Mouse (Mus musculus): ENCODE data around the gene Tent5c.

Tent5c gene

DNA sequence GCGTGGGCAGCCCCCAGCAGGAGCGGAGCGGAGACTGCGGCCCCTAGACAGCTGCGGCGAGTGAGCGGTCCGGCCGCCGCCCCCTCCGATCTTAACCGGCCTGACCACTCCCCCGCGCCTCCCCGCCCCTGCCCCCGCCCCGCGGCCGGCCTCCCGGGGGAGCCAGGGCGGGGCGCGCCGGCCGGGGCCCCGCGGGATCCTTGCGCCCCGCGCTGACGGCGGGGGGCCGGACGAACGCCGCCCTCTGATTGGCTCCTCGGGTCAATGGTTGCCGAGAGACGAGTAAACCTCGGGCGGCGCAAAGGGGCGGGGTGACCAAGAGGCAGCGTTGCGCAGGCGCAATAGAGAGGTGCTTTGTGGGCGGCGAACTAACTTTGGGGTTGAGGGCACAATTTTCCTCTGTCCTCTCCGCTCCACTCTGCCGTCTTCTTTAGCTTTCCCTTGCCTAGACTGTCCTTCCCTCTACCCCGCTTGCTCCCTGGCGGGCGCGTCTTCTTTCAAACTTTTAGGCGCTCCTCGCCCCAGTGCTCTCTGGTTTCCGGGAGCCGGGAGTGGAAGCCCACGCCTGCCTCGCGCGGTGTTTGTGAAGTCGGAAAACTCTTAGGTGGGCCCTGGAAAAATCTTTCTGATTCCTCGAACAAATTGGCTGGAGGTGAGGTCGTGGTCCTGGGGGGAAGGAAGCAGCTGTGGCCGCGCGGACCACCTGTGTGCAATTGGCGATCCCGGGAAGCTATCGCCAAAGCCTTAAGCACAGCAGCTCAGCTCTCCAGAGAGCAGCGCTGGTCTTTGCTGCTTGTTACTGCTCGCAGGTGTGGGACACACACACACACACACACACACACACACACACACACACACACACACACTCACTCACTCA is at the start of gene Tent5c:
Gene Tent5c, minus strand, starts transcription at position 192 of the 877 bp plus-strand sequence.
- DNase-seq, result peak; percentile 98

DNA sequence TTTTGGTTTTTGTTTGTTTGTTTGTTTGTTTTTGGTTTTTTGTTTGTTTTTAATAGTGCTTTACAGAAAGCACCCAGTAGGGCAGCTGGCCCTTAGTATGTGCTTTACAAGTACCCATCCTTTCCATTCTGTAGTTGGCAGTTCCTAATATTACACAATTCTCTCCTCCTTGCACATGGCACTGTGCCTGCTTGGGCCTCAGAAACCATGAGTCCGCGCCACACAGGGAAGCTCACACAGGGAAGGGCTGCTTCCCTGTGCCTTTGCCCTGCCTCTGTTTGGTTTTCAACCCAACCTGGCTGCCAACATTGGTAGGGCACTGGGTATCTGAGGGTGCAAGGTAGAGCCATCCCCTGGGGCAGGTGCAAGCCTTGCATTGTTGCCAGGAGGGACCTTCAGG is 47.6 kb upstream of the Tent5c start:
- peak; percentile 50 for DNase-seq

DNA sequence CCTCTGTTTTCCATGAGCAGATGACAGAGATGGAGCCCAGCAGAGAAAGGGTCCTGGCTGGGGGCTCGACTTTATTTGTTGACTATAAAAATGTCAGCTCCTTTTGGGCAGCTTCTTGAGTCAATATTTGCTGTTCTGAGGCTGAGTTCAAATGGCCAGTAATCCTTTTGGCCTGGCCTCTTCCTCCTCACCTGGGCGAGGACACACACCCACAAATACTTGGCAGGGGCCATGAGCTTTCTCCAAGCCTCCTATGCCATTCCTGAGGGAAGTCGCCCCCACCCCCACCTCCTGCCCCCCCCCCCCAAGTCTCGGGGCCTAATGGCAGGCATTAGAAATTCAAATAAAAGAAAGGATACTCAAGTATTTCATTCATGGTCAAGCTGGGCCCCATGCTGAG is 46.8 kb upstream of the Tent5c start:
- peak; percentile 58 for DNase-seq

DNA sequence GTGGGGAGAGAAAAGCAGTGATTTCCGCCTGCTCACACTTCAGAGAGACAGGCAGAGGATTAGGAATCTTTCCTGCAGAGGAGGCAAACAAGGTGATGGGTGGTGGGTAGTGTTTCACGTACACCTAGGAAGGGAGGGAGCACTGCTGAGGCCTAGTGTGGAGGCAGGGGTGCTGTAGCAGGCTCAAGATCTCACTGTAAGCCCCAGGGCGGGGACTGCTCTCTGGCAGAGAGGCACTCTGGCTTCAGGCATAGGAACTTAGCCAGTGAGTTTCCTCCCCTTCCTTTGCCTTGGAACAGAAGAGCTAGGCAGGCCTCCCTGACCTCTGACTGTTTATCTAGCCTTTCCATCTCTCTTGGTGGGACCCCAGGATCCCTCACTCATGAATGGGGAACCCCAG is 46.2 kb upstream of the Tent5c start:
- DNase-seq, result peak; percentile 44

DNA sequence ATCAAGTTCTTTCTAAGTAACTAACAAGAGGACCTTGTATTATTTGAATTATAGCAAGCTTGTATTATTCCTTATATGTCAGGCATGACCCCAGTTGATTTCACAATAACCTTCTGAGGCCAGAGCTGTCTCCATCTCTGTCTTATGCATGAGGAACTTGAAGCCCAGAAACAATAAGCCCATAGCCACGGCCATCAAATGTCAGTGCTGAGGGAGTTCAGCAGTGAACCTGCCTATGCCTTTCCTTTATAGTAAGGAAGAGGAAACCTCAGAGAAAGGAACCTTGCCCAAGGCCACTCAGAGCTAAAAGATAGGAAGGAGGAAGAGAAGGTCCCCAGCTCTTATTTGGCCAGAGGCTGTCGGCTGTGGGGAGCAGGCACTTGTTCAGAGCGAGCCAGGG is 45.3 kb upstream of the Tent5c start:
- DNase-seq, result no peak

DNA sequence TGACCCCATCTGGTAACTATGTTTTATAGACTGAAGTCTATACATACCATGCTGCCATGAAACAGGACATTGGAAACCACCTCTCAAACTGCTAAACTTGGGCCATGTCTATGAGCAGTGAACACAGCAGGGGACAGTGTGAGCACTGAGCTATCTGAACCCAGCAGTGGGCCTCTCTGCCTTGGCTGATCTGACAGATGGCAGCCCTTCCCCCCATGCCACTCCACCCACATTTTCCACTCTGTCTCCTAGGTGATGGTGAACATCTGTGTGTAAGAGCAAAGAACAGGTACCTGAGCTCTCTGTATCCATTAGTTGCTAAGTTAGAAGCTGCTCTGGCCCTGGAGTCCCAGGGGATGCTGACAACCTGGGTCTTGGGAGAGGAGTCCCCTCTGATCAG is 44.3 kb upstream of the Tent5c start:
- DNase-seq, result no peak

DNA sequence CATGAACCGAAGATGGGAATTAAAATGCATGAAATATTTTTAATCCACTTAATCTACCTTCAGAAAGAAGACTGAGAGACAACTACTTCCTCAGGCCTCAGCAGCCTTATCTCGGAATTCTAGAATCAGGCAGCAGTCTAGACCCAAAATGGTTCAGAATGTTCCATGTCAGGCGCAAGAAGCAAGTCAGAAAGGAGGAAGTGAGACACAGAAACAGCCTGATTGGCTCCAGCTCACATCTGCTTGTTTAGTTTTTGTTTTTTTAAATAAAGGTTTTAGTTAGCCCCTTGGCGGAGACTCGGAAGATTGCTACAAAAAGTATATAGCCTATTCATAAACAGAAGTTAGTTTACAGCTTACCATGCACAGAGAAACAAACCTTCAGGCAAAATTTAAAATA is 41.8 kb upstream of the Tent5c start:
- DNase-seq, result no peak

DNA sequence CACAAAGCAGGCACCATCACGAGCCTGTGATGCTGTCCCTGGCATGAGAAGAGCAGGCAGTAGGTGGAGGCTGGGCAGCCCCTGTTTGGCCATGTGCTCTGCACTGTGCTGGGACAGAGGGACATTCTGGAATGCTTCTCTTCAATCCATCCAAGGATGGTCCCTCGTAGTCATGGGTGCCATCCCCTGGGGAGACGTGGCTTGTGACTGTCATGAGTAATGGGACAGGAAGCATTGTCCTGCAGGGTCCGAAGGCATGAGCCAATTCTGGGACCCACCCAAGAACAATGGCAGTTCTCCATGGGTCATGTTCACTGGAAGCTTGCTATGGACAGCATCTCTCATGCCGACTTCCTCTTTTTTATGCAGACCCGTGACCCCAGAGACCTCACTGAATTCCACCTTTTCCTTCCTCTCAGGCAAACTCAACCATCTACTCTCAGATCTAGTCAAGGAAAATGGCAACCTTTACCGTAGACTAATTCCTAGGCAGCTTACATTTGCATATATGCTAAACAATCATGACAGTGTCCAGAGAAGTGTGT is 41.2 kb upstream of the Tent5c start:
- no peak for DNase-seq

DNA sequence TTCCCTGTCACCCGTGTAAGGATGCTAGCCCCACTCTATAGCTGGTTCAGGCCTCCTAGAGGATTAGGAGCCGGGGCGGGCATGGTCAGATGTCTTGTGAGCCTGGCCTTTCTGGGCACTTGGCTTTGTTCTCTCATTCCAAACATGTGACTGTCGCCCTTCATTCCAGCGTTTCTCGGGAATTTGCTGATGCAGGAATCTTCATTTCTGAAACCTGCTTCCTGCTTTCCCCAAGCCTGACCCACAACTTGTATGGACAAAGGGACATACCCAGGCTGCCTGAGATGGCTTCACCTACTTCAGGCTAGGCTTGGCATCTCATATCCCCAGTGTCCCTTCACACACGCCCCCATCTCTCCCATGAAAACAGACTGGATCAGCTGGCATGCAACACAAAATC is 33.5 kb upstream of the Tent5c start:
- DNase-seq, result no peak

DNA sequence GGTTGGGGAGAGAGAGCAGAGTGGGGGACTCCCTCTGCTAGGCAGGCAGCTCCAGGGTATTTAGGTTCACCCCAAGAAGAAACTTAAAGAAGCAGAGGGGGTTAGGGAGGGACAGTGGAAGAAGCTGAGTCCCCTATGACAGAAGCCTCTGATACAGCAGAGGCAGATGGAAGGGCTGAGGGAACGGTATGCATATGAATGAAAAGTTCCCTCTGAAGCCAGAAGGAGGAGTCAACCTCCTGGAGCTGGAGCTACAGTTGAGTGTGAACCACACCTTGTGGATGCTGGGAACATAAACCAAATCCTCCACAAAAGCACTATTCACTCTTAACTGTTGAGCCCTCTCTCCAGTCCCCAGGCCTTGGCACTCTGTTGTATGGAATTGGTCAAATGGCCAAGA is 32.5 kb upstream of the Tent5c start:
- no peak for DNase-seq

DNA sequence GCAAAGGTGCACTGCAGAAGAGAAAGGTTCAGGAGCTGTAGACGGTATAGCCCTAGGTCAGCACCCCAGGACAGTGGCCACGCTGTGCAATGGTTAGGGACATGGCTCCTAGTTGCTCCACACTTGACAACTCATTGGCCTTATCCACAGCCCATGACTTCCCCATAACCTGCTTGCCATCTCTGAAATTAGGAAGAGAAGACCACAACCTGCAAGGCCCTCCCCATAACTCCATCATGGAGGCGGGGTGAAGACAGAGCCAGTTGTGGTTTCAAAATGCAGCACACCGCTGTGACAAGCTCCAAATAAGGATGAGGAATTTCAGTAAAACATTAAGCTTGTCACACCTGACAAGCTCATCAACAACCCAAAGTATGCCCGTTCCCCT is 26.6 kb upstream of the Tent5c start:
- no peak for DNase-seq

DNA sequence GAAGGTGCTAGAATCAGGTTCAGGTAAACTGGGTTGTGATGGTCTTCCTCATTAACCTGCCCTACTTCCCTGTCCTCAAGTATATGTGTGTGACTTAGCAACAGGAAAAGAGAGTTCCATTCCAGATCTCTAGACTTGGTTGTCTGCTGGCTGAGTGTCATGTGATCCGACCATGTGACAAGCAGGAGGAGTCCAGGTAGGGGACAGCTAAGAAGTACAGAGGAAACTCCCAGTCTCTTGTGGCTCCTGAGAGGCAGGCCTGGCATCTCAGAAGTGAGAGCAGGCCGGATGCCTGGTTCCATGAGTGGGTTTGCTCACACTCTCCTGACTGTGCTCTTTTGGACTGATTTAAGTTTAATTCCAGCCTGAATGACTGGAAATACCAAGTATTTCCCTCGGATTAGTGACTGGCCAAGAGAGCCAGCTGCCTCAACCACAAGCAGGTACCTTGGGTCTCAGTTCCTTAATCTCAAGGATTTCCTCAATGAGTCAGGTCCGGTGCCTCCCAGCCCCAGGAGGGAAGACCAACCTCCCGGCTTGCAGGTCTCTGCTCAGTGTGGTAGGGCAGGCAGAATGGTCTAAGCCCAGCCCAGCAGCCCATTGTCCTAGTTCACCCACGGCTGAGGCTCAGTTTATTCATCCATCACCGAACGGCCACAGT is 26.1 kb upstream of the Tent5c start:
- peak; percentile 61 for DNase-seq

DNA sequence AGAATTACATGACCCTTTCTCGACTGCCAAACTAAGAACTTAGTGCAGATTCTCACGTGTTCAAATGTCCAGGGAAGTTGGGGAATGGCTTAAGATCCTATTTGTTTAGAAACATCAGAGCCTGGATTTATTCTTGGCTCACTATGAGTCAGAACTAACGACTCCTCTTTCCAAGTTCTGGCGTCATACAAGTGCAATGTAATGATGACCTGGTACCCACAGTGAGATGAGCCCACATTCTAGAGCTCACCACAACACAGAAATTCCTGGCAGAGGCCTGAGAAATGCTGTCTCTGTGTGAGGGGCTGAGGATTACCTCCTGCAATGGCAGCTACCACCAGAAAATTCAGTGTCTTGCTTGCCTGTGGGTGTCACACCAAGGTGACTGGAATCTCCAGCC is 18.1 kb upstream of the Tent5c start:
- DNase-seq, result no peak

DNA sequence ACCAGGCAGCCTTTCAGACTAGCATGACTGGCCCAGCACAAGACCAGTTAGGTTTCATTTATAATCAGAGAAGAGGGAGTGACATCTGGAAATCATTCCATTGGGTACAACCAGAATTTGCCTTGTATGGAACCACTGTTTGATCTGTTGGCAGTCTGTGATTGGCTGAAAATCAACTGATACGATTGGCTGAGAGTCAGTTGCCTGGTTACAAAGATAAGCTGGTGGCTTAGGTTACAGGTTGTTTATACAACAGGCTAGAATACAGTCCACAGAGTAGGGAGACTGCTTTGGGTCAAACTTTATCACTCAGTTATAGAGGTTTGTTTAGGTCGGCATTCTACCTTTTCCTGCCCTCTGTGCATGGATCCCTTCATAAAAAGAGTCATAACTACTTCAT is 17.6 kb upstream of the Tent5c start:
- DNase-seq, result peak; percentile 17

DNA sequence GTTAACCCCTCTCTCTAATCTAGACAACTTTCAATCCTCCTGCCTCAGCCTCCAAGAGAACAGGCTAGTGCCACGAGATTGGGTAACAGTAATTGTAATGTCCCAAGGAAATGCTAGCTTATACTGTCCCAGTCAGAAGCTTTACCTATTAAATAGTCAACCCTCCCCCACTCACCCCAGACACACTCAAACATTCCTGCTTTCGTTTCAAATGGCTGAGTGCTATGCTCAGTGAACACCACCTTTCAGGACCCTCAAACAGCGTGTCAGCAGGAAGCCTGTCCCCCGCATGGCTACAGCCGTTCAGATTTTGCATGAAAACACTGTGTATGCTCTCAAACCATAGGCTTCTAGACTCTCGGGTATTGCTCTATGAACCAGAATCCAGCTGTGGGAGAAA is 14.8 kb upstream of the Tent5c start:
- no peak for DNase-seq

DNA sequence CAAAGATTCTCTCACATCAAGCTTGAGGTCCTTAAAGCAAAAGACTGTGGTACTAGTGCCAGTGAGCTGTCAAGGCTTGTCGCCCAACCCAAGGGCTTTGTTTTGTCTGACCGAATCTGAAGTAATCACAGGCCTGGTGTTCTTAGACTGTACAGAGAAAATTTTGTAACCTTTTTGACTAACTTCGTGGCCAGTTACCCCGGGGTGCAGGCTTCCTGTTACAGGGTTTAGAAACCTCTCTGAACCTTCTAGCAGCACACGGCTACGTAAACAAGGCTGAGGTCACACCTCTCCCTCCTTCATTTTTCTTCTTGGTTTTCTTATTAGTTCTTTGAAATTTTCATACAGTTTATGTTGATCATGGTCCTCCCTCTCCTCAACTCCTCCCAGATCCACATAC is 13.4 kb upstream of the Tent5c start:
- no peak for DNase-seq

DNA sequence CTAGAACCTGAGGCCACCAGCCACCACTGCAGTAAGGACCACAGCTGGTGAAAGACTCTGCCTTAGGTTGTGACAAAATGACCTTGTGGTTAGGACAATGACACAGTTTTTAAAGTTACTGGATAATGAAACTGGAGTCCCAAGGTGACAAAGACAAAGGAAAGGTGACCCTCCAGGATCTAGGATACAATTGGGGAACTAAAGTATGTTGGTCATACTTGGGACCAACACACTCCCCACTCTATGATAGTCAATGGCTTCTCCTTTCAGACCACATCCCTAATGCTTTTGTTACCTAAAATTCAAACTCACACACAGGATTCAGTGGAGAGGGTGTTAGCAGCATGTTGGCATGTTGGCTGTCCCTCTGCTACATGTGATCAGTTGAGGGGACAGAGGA is 12.8 kb upstream of the Tent5c start:
- no peak for DNase-seq

DNA sequence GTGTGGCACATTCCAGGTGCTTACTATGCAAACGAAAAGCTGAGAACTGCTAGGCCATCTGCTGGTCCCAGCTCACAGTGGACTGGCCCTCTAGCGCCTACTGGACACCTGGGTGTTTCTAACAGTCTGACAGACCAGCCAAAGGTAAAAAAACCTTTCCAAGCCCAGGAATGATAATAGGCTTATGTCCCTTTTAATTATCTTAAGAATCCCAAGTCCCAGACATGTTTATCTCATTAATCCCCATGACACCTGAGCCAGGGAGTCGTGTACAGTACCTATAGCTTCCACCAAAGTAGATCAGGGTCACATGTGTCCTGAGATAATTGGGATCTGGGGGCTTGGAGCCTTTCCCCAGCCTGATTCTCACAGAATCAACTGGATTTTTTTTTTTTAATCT is 7.0 kb upstream of the Tent5c start:
- DNase-seq, result no peak

DNA sequence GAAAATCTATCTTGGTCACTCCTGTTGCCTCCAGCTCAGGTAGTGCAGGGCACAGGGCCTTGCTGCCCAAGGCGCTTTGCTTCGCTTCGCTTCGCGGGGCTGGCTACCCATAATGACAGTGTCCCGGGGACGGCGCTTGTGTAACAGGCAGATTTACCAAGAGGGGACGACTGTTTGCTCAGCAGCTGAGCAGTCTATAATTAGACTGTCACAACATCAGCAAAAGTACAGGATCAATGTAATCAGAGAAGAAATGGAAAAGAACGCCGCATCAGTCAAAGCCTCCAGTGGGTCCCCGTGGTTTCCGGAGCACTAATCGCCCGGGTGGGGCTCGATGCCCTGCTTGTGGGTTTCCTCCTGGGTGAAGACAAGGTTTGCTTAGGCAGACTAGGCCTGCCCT is 6.3 kb upstream of the Tent5c start:
- DNase-seq, result peak; percentile 17

DNA sequence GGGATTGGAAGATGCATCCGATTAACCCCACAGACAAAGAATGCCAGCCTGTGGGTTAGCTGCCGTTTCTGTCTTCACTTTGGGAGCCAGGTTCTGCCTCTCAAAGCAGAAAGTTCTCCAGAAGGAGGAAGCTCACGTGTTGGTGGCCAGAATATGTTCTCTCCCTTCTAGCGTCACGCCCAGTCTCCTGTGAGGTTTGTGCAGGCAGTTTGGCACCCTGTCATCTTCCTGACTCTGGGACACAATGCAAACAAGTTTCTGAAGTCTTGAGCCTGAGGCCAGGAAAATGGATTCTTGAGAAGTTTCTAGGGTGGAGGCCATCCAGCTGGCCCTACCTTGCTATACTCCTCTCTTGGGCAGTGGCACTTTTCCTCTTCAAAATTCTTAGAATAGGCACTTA is 5.8 kb upstream of the Tent5c start:
- DNase-seq, result peak; percentile 70

DNA sequence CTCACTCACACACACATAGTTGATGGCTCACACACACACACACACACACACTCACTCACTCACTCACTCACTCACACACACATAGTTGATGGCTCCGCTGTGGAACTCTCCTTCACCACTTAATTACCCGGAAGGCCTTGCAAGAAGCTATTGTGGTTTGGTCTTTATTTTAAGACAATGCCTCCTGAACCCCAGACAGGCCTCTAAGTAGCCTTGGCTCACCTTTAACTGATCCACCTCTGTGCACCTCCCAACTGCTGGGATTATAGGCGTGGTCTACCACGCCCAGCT is 831 bp upstream of the Tent5c start:
- no peak for DNase-seq

DNA sequence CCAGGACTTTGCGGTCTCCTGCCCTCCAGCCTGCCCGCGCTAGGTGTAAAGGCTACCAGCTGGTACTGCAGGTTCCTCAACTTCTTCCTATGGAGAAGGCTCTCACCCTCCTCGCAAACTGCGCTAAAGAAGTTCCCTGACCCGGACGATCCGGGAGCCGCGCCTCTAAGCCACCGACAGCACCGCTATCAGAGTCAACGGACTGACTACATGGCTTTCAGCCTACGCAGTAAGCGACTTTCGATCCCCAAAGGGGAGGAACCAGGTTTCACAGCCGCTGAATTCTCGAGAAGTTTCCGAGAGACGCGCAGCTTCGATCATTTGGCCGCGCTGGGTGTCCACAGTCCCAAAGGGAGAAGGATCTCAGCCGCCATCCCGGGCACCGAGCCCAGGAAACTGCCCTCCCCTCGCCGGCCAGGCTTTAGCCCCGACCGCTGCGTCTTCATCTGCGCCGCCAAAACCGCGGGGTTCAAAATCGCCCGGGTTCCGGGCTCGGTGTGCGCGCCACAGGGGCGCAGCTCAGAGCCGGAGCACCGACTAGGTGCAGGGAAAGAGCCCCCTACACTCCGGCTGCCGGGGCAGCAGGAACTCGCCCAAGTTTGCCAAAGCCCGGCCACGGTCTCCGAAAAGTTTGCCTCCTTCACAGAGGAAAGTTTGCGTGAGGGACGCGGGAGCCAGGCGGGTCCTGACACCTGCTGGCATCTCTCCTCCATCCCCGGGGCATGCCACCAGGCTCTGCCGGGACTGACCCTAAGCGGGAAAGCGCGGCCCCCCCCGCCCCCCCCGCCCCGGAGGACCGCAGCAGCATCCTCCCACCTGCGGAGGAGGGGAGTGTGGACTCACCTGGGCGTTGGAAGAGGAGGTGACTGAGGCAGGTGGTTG is 632 bp downstream of the Tent5c start:
- DNase-seq, result peak; percentile 64

DNA sequence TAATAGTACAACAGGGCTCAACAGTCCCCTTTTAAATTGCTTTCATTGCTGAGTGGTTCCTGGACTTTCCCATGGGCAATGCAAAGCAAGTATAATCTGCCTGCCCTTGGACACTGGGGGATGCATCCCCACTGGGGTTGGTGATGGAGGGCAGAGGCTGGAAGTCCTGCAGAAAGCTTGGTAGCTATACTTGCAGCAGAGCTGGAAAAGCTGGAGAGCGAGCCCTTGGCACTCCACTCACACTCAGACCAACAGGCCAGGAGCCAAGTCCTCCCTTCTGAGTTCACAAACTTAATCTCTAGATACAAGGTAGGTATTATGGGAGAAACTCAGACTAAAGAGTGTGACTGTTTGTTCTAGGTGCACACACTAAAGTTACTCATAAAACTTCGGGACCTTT is 2.1 kb downstream of the Tent5c start:
- peak; percentile 24 for DNase-seq

Measured in lung, postnatal 36 days (tissue).